Mouse (Mus musculus) cortical plate, adult 2 months (tissue): ENCODE measurements around the gene Tnfsf15. TPM values are rescaled to one million over a fixed set of nuclear protein-coding genes. Genes with fewer than 3 reads are reported as not detected.

Source experiments
- H3K27ac ChIP-seq: fragments of 200-500 bp; 2 replicates; pipeline ENCODE4 v1.5.1; 2012; ENCODE audit warnings: low read length, control low read depth, inconsistent platforms; ENCODE audit not compliant: insufficient read depth
- H3K4me1 ChIP-seq: fragments of 200-500 bp; 2 replicates; pipeline ENCODE4 v1.6.1; 2011; ENCODE audit warnings: low read length; ENCODE audit not compliant: control insufficient read depth, insufficient read depth
- H3K4me3 ChIP-seq: fragments of 200-500 bp; 2 replicates; pipeline ENCODE4 v1.5.1; 2011; ENCODE audit warnings: mild to moderate bottlenecking, low read length, control low read depth; ENCODE audit not compliant: insufficient read depth
- CTCF ChIP-seq: fragments of 200-500 bp; IDR thresholded peaks from 2 replicates; pipeline ENCODE4 v1.5.1; 2011; ENCODE audit warnings: mild to moderate bottlenecking, control low read depth, low read length; ENCODE audit not compliant: insufficient read depth; ENCODE audit errors: extremely low read depth
- POLR2A ChIP-seq: fragments of 200-500 bp; IDR thresholded peaks from 2 replicates; pipeline ENCODE4 v1.6.1; 2011; ENCODE audit warnings: mild to moderate bottlenecking, low read length, control low read depth; ENCODE audit not compliant: insufficient read depth; ENCODE audit errors: extremely low read depth
- polyA plus RNA-seq: library from polyadenylated mRNA; depleted of rRNA; stranded (reverse); fragments of >200 nt; gene quantifications from 2 replicates; pipeline ENCODE4 v1.2.3, GENCODE M21; 2012; rRNA removed

Tnfsf15 gene
- polyA plus RNA-seq, 1 experiment: not detected

GRCm38 (mm10) chr4:63686157-63686556, 58.8 kb downstream of the Tnfsf15 start:
- H3K27ac ChIP-seq: no peak overlapping the region
- no peak overlapping the region for H3K4me3 ChIP-seq
- peaks cover 2% of the 10 kb centered on the region; the same call in 1 of the 2 replicates for H3K4me1 ChIP-seq
- no peak for TF ChIP-seq POLR2A
- peak; percentile 48 for TF ChIP-seq CTCF

GRCm38 (mm10) chr4:63685253-63685525, 59.7 kb downstream of the Tnfsf15 start:
- TF ChIP-seq CTCF (no peak), POLR2A (no peak)

GRCm38 (mm10) chr4:63684412-63685252, 60.3 kb downstream of the Tnfsf15 start:
- no peak overlapping the region for H3K4me3 ChIP-seq
- H3K4me1 ChIP-seq: peaks cover 2% of the 10 kb centered on the region; the same call in 1 of the 2 replicates
- no peak overlapping the region for H3K27ac ChIP-seq
- TF ChIP-seq CTCF (no peak), POLR2A (no peak)

More at GRCm38 (mm10) chr4:63685253-63685525, 59.7 kb downstream of the Tnfsf15 start:
- H3K27ac ChIP-seq: no peak overlapping the region
- no peak overlapping the region for H3K4me3 ChIP-seq
- peaks cover 2% of the 10 kb centered on the region; the same call in 1 of the 2 replicates for H3K4me1 ChIP-seq

- Histone ChIP-seq H3K27ac (no peak overlapping the region), H3K4me3 (no peak overlapping the region), H3K4me1 (peaks cover 2% of the 10 kb centered on the region; the same call in 1 of the 2 replicates)
- no peak for TF ChIP-seq POLR2A
- no peak for TF ChIP-seq CTCF
Measured at GRCm38 (mm10) chr4:63683716-63684115, 61.2 kb downstream of the Tnfsf15 start.

GRCm38 (mm10) chr4:63683056-63683455, 61.9 kb downstream of the Tnfsf15 start:
- TF ChIP-seq POLR2A (no peak), CTCF (no peak)
- H3K4me1 ChIP-seq: peaks cover 2% of the 10 kb centered on the region; the same call in 1 of the 2 replicates
- no peak overlapping the region for H3K4me3 ChIP-seq
- H3K27ac ChIP-seq: no peak overlapping the region

- TF ChIP-seq CTCF: no peak
- no peak for TF ChIP-seq POLR2A
- Histone ChIP-seq H3K4me3 (no peak overlapping the region), H3K27ac (no peak overlapping the region), H3K4me1 (peaks cover 2% of the 10 kb centered on the region; the same call in 1 of the 2 replicates)
Measured at GRCm38 (mm10) chr4:63682441-63682840, 62.5 kb downstream of the Tnfsf15 start.

- Histone ChIP-seq H3K4me3 (no peak overlapping the region), H3K27ac (no peak overlapping the region), H3K4me1 (peaks cover 2% of the 10 kb centered on the region; the same call in 1 of the 2 replicates)
- TF ChIP-seq POLR2A: no peak
- TF ChIP-seq CTCF: no peak
Measured at GRCm38 (mm10) chr4:63681557-63681956, 63.4 kb downstream of the Tnfsf15 start.

Other genes with a start within 250 kb of the Tnfsf15 start
- 56.2 and 57.5 TPM in 2 replicates for gene Whrn, start 249.1 kb downstream of the Tnfsf15 start, polyA plus RNA-seq
- 123 and 124 TPM in 2 replicates for gene Atp6v1g1, start 200.3 kb downstream of the Tnfsf15 start, polyA plus RNA-seq
- 11.4 and 13.9 TPM in 2 replicates for gene Tmem268, start 186.3 kb downstream of the Tnfsf15 start, polyA plus RNA-seq
- gene Gm11213, start 139.9 kb downstream of the Tnfsf15 start, polyA plus RNA-seq: not detected in 2 replicates
- gene Tex48, start 122.7 kb downstream of the Tnfsf15 start, polyA plus RNA-seq: not detected in 2 replicates
- gene Gm11214, start 81.7 kb downstream of the Tnfsf15 start, polyA plus RNA-seq: not detected in 2 replicates
- 0.02 TPM in 1 of 2 replicates, not detected in the other for gene Tnfsf8, start 116.2 kb upstream of the Tnfsf15 start, polyA plus RNA-seq